Mouse (Mus musculus): Measurements from ENCODE around the gene Gm10300. TPM values are rescaled to one million over a fixed set of nuclear protein-coding genes. Genes with fewer than 3 reads are reported as not detected.
A peak's percentile ranks its signal among the peaks of the same experiment; 100 is the strongest.

Gm10300 gene
- polyA plus RNA-seq, 1 experiment from 2014 or later: not detected

- WGBS: 84% methylated on average over 7 of the region's 7 CpGs
- H3K27me3 ChIP-seq: no peaks in the 10 kb centered on the region
- no peak for ATAC-seq (ENCODE audit: low FRiP score, low read depth)
- no peak overlapping the region for H3K27ac ChIP-seq (replicated peaks)
- H3K4me2 ChIP-seq: no peak overlapping the region
- H3K4me1 ChIP-seq (replicated peaks): no peaks in the 10 kb centered on the region
- no peaks in the 10 kb centered on the region for H3K36me3 ChIP-seq
- H3K9ac ChIP-seq: no peak overlapping the region
- H3K9me3 ChIP-seq: no peaks in the 10 kb centered on the region
- no peak overlapping the region for H3K4me3 ChIP-seq
Measured at GRCm38 (mm10) chr4:132095043-132095442, 20.5 kb downstream of the Gm10300 start.

GRCm38 (mm10) chr4:132099548-132099947, 25.1 kb downstream of the Gm10300 start:
- H3K4me3 ChIP-seq: no peak overlapping the region
- H3K9ac ChIP-seq: no peak overlapping the region
- 77% methylated on average over 5 of the region's 5 CpGs for WGBS
- no peaks in the 10 kb centered on the region for H3K36me3 ChIP-seq
- H3K4me1 ChIP-seq (replicated peaks): no peaks in the 10 kb centered on the region
- no peaks in the 10 kb centered on the region for H3K27me3 ChIP-seq
- no peak overlapping the region for H3K27ac ChIP-seq (replicated peaks)
- no peak for ATAC-seq (ENCODE audit: low FRiP score, low read depth)
- H3K9me3 ChIP-seq: no peaks in the 10 kb centered on the region
- H3K4me2 ChIP-seq: no peak overlapping the region

GRCm38 (mm10) chr4:132101152-132101551, 26.7 kb downstream of the Gm10300 start:
- Histone ChIP-seq H3K4me3 (no peak overlapping the region), H3K4me2 (no peak overlapping the region), H3K36me3 (no peaks in the 10 kb centered on the region), H3K4me1 (replicated peaks) (no peaks in the 10 kb centered on the region), H3K9ac (no peak overlapping the region), H3K27me3 (no peaks in the 10 kb centered on the region), H3K27ac (replicated peaks) (no peak overlapping the region), H3K9me3 (no peaks in the 10 kb centered on the region)
- 34% methylated on average over 3 of the region's 3 CpGs for WGBS
- ATAC-seq (ENCODE audit: low FRiP score, low read depth): no peak

GRCm38 (mm10) chr4:132108221-132108620, 33.7 kb downstream of the Gm10300 start:
- Histone ChIP-seq H3K9me3 (no peaks in the 10 kb centered on the region), H3K9ac (no peak overlapping the region), H3K4me2 (no peak overlapping the region), H3K4me1 (replicated peaks) (0 out of 2 replicates have a peak, but pooled peaks cover 3% of the 10 kb centered on the region), H3K36me3 (no peaks in the 10 kb centered on the region), H3K4me3 (no peak overlapping the region), H3K27ac (replicated peaks) (no peak overlapping the region), H3K27me3 (no peaks in the 10 kb centered on the region)
- no peak for ATAC-seq (ENCODE audit: low FRiP score, low read depth)
- 95% methylated on average over 7 of the region's 7 CpGs for WGBS

GRCm38 (mm10) chr4:132111227-132111626, 36.7 kb downstream of the Gm10300 start:
- Histone ChIP-seq H3K4me1 (replicated peaks) (0 out of 2 replicates have a peak, but pooled peaks cover 3% of the 10 kb centered on the region), H3K27me3 (no peaks in the 10 kb centered on the region)
- ATAC-seq (ENCODE audit: low FRiP score, low read depth): no peak

GRCm38 (mm10) chr4:132113411-132114095, 39.1 kb downstream of the Gm10300 start:
- ATAC-seq (ENCODE audit: low FRiP score, low read depth): 0 out of 2 replicates have a peak, but pooled peaks have one; percentile 42
- no peak overlapping the region for H3K27ac ChIP-seq (replicated peaks)
- 0 out of 2 replicates have a peak, but pooled peaks cover 3% of the 10 kb centered on the region for H3K4me1 ChIP-seq (replicated peaks)
- H3K9ac ChIP-seq: 0 out of 2 replicates have a peak overlapping the region, but pooled peaks have one; percentile 14
- H3K4me2 ChIP-seq: peak overlapping the region; percentile 56
- peak overlapping the region; percentile 34 for H3K4me3 ChIP-seq
- no peaks in the 10 kb centered on the region for H3K36me3 ChIP-seq
- no peaks in the 10 kb centered on the region for H3K27me3 ChIP-seq
- WGBS: 41% methylated on average over 53 of the region's 53 CpGs
- no peaks in the 10 kb centered on the region for H3K9me3 ChIP-seq

More at GRCm38 (mm10) chr4:132111227-132111626, 36.7 kb downstream of the Gm10300 start:
- Histone ChIP-seq H3K9me3 (no peaks in the 10 kb centered on the region), H3K4me2 (no peak overlapping the region), H3K9ac (no peak overlapping the region), H3K27ac (replicated peaks) (no peak overlapping the region), H3K4me3 (no peak overlapping the region), H3K36me3 (no peaks in the 10 kb centered on the region)
- WGBS: 22% methylated on average over 4 of the region's 4 CpGs

GRCm38 (mm10) chr4:132116315-132116714, 41.8 kb downstream of the Gm10300 start:
- Histone ChIP-seq H3K36me3 (no peaks in the 10 kb centered on the region), H3K4me1 (replicated peaks) (no peaks in the 10 kb centered on the region), H3K9ac (no peak overlapping the region), H3K4me2 (no peak overlapping the region), H3K27me3 (no peaks in the 10 kb centered on the region), H3K27ac (replicated peaks) (no peak overlapping the region), H3K9me3 (no peaks in the 10 kb centered on the region), H3K4me3 (no peak overlapping the region)
- no peak for ATAC-seq (ENCODE audit: low FRiP score, low read depth)
- 84% methylated on average over 4 of the region's 4 CpGs for WGBS

GRCm38 (mm10) chr4:132119566-132119965, 45.1 kb downstream of the Gm10300 start:
- ATAC-seq (ENCODE audit: low FRiP score, low read depth): no peak
- 62% methylated on average over 9 of the region's 9 CpGs for WGBS
- Histone ChIP-seq H3K36me3 (no peaks in the 10 kb centered on the region), H3K4me3 (no peak overlapping the region), H3K4me1 (replicated peaks) (no peaks in the 10 kb centered on the region), H3K27me3 (no peaks in the 10 kb centered on the region), H3K4me2 (no peak overlapping the region), H3K9ac (no peak overlapping the region), H3K9me3 (no peaks in the 10 kb centered on the region), H3K27ac (replicated peaks) (no peak overlapping the region)

- H3K27ac ChIP-seq (replicated peaks): no peak overlapping the region
- no peak overlapping the region for H3K9ac ChIP-seq
- no peaks in the 10 kb centered on the region for H3K4me1 ChIP-seq (replicated peaks)
- H3K4me2 ChIP-seq: no peak overlapping the region
- no peak overlapping the region for H3K4me3 ChIP-seq
- ATAC-seq (ENCODE audit: low FRiP score, low read depth): no peak
- no peaks in the 10 kb centered on the region for H3K9me3 ChIP-seq
- 84% methylated on average over 5 of the region's 5 CpGs for WGBS
- H3K27me3 ChIP-seq: no peaks in the 10 kb centered on the region
- H3K36me3 ChIP-seq: no peaks in the 10 kb centered on the region
Measured at GRCm38 (mm10) chr4:132121674-132122073, 47.2 kb downstream of the Gm10300 start.

- no peaks in the 10 kb centered on the region for H3K9me3 ChIP-seq
- H3K27ac ChIP-seq (replicated peaks): no peak overlapping the region
- H3K9ac ChIP-seq: no peak overlapping the region
- ATAC-seq (ENCODE audit: low FRiP score, low read depth): no peak
- H3K4me3 ChIP-seq: no peak overlapping the region
- H3K4me2 ChIP-seq: no peak overlapping the region
- H3K4me1 ChIP-seq (replicated peaks): no peaks in the 10 kb centered on the region
- 88% methylated on average over 1 of the region's 1 CpGs for WGBS
- no peaks in the 10 kb centered on the region for H3K27me3 ChIP-seq
- no peaks in the 10 kb centered on the region for H3K36me3 ChIP-seq
Measured at GRCm38 (mm10) chr4:132123166-132123565, 48.7 kb downstream of the Gm10300 start.
